Mouse (Mus musculus) intestine, embryonic 14.5 days (tissue): ENCODE measurements around the gene Tgfa. TPM values are rescaled to one million over a fixed set of nuclear protein-coding genes. Genes with fewer than 3 reads are reported as not detected.

Experiments used
- ATAC-seq: fragments of 200-750 bp; cut with Nextera tagmentation; replicated peaks from 2 replicates; pipeline ENCODE4 v1.8.0; 2017; ENCODE audit warnings: low read depth, moderate number of reproducible peaks, moderate TSS enrichment, moderate library complexity; ENCODE audit not compliant: low FRiP score, low TSS enrichment
- DNase-seq: peaks from one replicate; pipeline ENCODE4 v3.0.0-alpha.2; 2018; ENCODE audit warnings: low spot score
- H3K27ac ChIP-seq: fragments of 300-500 bp; sonication (generic); 2 replicates; pipeline ENCODE4 v1.5.1; 2014; ENCODE audit warnings: low read depth, mild to moderate bottlenecking, control low read depth
- H3K27me3 ChIP-seq: fragments of 300-500 bp; sonication (generic); replicated peaks from 2 replicates; pipeline ENCODE4 v1.6.1; 2014; ENCODE audit warnings: low read length, control low read depth; ENCODE audit not compliant: control insufficient read depth, insufficient read depth
- H3K36me3 ChIP-seq: fragments of 300-500 bp; sonication (generic); 2 replicates; pipeline ENCODE4 v1.6.1; 2014; ENCODE audit warnings: low read length, control low read depth; ENCODE audit not compliant: control insufficient read depth, insufficient read depth
- H3K4me1 ChIP-seq: fragments of 300-500 bp; sonication (generic); replicated peaks from 2 replicates; pipeline ENCODE4 v1.6.1; 2014; ENCODE audit warnings: low read length, control low read depth, mixed read lengths; ENCODE audit not compliant: control insufficient read depth, insufficient read depth
- H3K4me2 ChIP-seq: fragments of 300-500 bp; sonication (generic); 2 replicates; pipeline ENCODE4 v1.6.1; 2014; ENCODE audit warnings: low read length
- H3K4me3 ChIP-seq: fragments of 300-500 bp; sonication (generic); 2 replicates; pipeline ENCODE4 v1.5.1; 2014; ENCODE audit warnings: low read depth, low read length, control low read depth, mixed read lengths
- H3K9ac ChIP-seq: fragments of 300-500 bp; sonication (generic); 2 replicates; pipeline ENCODE4 v1.6.1; 2014; ENCODE audit warnings: mild to moderate bottlenecking, low read length
- H3K9me3 ChIP-seq: fragments of 300-500 bp; sonication (generic); 2 replicates; pipeline ENCODE4 v1.6.1; 2016; ENCODE audit warnings: low read length, control low read depth; ENCODE audit not compliant: control insufficient read depth
- whole genome bisulfite sequencing: fragments of 180-500 bp; shearing (Covaris S2); extraction: QIAGEN DNeasy Blood & Tissue Kit; methylation state at CpG from one replicate; pipeline ENCODE4 v1.1.7; 2014; 5-methylcytosine and 5-hydroxymethylcytosine counted together
- polyA plus RNA-seq: library from polyadenylated mRNA; unstranded; fragments of >200 nt; fragmentation: Nextera tagmentation; extraction: Ambion mirVana; gene quantifications from 2 replicates; pipeline ENCODE4 v1.2.1, GENCODE M21; 2014

The Tgfa gene
- polyA plus RNA-seq = 6.8 and 7.3 TPM in 2 replicates

GRCm38 (mm10) chr6:86194941-86195932 is at the start of gene Tgfa:
TSS of gene Tgfa (plus strand) at chr6:86195223.
- WGBS = under 1% methylated on average over 93 of the region's 97 CpGs
- Histone ChIP-seq H3K4me1 (no peaks in the 10 kb centered on the region; the same call in 1 of the 2 replicates), H3K27ac (peak within 1 kb of the TSS; percentile 34; the same call in 1 of the 2 replicates), H3K36me3 (no peaks in the 10 kb centered on the region), H3K4me2 (peak within 1 kb of the TSS; percentile 68), H3K9ac (peak within 1 kb of the TSS; percentile 40), H3K4me3 (peak within 1 kb of the TSS; percentile 46), H3K9me3 (no peaks in the 10 kb centered on the region), H3K27me3 (peaks cover 32% of the 10 kb centered on the region)
- ATAC-seq (peak; percentile 92), DNase-seq (peak; percentile 84)

GRCm38 (mm10) chr6:86148518-86148917 is 46.5 kb upstream of the Tgfa start:
- no peaks in the 10 kb centered on the region for H3K36me3 ChIP-seq
- 39% methylated on average over 4 of the region's 4 CpGs for WGBS
- ATAC-seq = no peak
- DNase-seq = peak; percentile 28
- H3K9ac ChIP-seq = no peak overlapping the region
- no peaks in the 10 kb centered on the region for H3K9me3 ChIP-seq
- H3K4me1 ChIP-seq = no peaks in the 10 kb centered on the region
- no peak overlapping the region for H3K4me2 ChIP-seq
- H3K27me3 ChIP-seq = no peaks in the 10 kb centered on the region
- no peak overlapping the region for H3K4me3 ChIP-seq
- no peak overlapping the region for H3K27ac ChIP-seq

- no peak overlapping the region for H3K9ac ChIP-seq
- no peak overlapping the region for H3K27ac ChIP-seq
- ATAC-seq (no peak), DNase-seq (peak; percentile 35)
- no peaks in the 10 kb centered on the region for H3K36me3 ChIP-seq
- no peak overlapping the region for H3K4me2 ChIP-seq
- no peaks in the 10 kb centered on the region for H3K4me1 ChIP-seq
- 37% methylated on average over 4 of the region's 4 CpGs for WGBS
- H3K4me3 ChIP-seq = no peak overlapping the region
- no peaks in the 10 kb centered on the region for H3K27me3 ChIP-seq
- H3K9me3 ChIP-seq = no peaks in the 10 kb centered on the region
Measured at GRCm38 (mm10) chr6:86149001-86149400, 46.0 kb upstream of the Tgfa start.

GRCm38 (mm10) chr6:86152676-86153075 is 42.3 kb upstream of the Tgfa start:
- H3K9ac ChIP-seq = no peak overlapping the region
- H3K9me3 ChIP-seq = no peaks in the 10 kb centered on the region
- H3K4me3 ChIP-seq = no peak overlapping the region
- 92% methylated on average over 7 of the region's 7 CpGs for WGBS
- H3K4me2 ChIP-seq = no peak overlapping the region
- H3K27me3 ChIP-seq = no peaks in the 10 kb centered on the region
- no peak overlapping the region for H3K27ac ChIP-seq
- ATAC-seq (no peak), DNase-seq (no peak)
- H3K36me3 ChIP-seq = no peaks in the 10 kb centered on the region
- no peaks in the 10 kb centered on the region for H3K4me1 ChIP-seq

- Histone ChIP-seq H3K4me1 (no peaks in the 10 kb centered on the region), H3K36me3 (no peaks in the 10 kb centered on the region), H3K9me3 (no peaks in the 10 kb centered on the region), H3K27me3 (no peaks in the 10 kb centered on the region), H3K27ac (no peak overlapping the region), H3K9ac (no peak overlapping the region), H3K4me2 (no peak overlapping the region), H3K4me3 (no peak overlapping the region)
- DNase-seq = no peak
- 72% methylated on average over 8 of the region's 8 CpGs for WGBS
- ATAC-seq = no peak
Measured at GRCm38 (mm10) chr6:86153436-86153990, 41.5 kb upstream of the Tgfa start.

GRCm38 (mm10) chr6:86154006-86154405 is 41.0 kb upstream of the Tgfa start:
- DNase-seq = peak; percentile 41
- Histone ChIP-seq H3K27ac (no peak overlapping the region), H3K36me3 (no peaks in the 10 kb centered on the region), H3K27me3 (no peaks in the 10 kb centered on the region), H3K4me3 (no peak overlapping the region), H3K9ac (no peak overlapping the region), H3K4me1 (no peaks in the 10 kb centered on the region), H3K9me3 (no peaks in the 10 kb centered on the region), H3K4me2 (no peak overlapping the region)
- ATAC-seq = no peak
- WGBS = 69% methylated on average over 5 of the region's 5 CpGs

- H3K4me2 ChIP-seq = no peak overlapping the region
- no peak overlapping the region for H3K9ac ChIP-seq
- no peak overlapping the region for H3K4me3 ChIP-seq
- no peaks in the 10 kb centered on the region for H3K4me1 ChIP-seq
- ATAC-seq (no peak), DNase-seq (peak; percentile 36)
- H3K27ac ChIP-seq = no peak overlapping the region
- WGBS = 45% methylated on average over 2 of the region's 2 CpGs
- H3K27me3 ChIP-seq = no peaks in the 10 kb centered on the region
- H3K36me3 ChIP-seq = no peaks in the 10 kb centered on the region
- no peaks in the 10 kb centered on the region for H3K9me3 ChIP-seq
Measured at GRCm38 (mm10) chr6:86154481-86154880, 40.5 kb upstream of the Tgfa start.

GRCm38 (mm10) chr6:86157253-86158234 is 37.5 kb upstream of the Tgfa start:
- ATAC-seq (no peak), DNase-seq (peak; percentile 54)
- Histone ChIP-seq H3K4me2 (no peak overlapping the region), H3K27me3 (no peaks in the 10 kb centered on the region), H3K9ac (no peak overlapping the region), H3K36me3 (no peaks in the 10 kb centered on the region), H3K9me3 (no peaks in the 10 kb centered on the region), H3K4me3 (no peak overlapping the region), H3K4me1 (no peaks in the 10 kb centered on the region), H3K27ac (no peak overlapping the region)
- WGBS = 60% methylated on average over 17 of the region's 17 CpGs
